Mouse (Mus musculus): ENCODE measurements around the gene Siae.

The Siae gene

DNA sequence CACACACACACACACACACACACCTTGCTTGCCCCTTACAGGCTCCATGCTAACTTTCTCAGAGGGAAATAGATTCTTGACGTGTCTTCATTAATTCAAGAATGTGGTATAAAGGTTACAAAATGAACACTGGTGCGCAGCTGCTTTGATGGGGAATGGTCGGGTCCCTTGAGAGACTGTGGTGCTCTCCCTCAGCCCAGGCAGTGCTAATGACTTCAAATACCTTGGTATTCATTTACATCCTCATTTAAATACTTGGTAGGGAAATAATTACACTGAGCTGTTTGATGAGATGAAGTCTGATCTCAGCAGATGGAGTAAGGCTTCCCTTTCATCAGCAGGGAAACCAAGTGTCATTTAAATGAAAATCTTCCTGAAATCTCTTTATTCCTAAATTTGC, 69.6 kb downstream of the Siae start:
- DNase-seq (ENCODE audit: low read depth, low spot score): no peak

DNA sequence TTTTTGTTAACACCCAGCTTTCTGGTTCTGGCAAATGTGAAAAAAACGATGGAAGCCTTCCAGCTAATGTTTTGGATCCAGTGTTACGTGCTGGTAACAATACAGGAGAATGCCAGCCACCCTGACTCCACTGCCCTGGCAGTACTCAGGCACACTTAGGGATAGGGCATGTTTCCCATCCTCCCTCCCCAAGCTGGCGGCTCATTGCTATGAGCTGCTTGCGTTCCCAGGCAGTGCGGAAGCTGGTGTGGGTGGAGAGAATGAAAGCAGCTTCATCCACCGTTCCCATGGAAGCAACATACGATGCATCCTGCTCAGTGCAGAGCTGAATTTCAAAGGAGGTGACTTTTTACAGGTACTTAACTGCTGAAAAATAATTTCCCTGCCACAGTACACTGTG, 70.1 kb downstream of the Siae start:
- no peak for DNase-seq (ENCODE audit: low read depth, low spot score)

DNA sequence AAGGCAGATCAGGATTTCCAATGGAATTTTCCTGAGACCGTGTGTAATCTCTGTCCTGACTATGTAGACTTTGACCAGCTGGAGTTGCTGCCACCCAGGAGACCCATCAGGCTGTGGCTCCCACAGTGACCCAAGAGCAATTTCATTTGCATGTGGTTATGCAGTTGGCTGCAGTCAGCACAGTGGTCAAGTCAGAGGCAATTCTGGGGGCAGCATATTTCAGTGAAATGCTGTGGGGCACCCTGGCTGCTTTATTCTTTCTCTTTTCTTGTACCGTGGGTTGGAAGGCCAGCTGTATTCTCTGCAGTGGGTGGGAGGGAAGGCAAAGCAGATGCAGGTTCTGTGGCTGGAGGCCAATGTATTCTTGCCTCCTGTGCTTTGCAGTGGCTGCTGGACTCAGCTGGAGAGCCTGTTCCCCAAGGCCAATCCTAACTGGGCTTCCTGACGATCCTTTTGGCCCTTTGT, 70.6 kb downstream of the Siae start:
- no peak for DNase-seq (ENCODE audit: low read depth, low spot score)

DNA sequence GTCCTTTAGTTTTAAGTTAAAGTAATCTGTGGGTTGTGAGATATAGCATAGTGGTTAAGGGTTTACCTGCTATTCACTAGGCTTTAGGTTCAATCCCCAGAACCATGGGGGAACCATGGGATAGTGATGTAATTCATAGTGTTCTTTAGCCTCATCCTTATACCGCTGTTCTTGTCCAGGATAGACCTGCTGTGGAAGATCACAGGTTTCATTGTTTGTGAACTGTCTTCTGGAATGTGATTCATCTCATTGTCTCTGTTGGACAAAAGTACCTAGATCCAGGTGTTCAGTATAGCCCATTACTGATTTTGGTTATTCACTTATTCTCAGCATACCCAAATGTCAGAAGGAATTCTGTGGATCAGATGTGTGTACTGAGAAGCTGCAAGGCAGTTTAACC, 71.8 kb downstream of the Siae start:
- no peak for DNase-seq (ENCODE audit: low read depth, low spot score)

DNA sequence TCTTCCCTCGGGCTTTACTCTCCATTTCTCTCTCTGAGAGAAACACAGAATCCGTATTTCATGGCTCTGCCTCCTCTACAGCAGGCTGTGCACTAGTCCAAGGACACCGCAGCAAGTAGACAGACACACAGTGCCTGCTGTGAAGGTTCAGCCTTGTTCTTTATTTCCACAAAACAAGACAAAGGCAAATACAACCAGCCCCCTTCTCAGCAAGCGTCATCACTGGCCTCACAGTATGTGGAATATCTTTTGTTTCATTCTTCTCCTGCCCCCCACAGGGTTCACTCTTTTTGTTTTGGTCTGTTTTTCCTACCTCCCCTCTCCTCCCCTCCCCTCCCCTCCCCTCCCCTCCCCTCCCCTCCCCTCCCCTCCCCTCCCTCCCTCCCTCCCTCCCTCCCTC, 73.1 kb downstream of the Siae start:
- DNase-seq (ENCODE audit: low read depth, low spot score): no peak

DNA sequence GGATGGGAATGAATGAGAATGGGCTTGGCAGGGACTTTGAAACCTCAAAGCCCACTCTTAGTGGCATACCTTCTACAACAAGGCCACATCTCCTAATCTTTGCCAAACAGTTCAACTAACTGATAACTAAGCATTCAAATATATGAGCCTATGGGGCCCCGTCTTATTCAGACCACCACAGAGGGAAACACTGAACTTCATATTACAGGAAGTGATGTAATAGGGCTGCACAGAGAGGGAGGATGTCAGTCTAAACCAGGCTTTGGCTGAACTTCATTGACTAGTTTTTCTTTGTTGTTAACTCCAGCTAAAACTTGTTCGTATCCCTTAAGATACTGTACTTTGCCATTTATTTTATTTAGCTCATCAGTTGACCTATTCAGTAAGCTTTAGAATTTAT, 74.4 kb downstream of the Siae start:
- DNase-seq (ENCODE audit: low read depth, low spot score): no peak

DNA sequence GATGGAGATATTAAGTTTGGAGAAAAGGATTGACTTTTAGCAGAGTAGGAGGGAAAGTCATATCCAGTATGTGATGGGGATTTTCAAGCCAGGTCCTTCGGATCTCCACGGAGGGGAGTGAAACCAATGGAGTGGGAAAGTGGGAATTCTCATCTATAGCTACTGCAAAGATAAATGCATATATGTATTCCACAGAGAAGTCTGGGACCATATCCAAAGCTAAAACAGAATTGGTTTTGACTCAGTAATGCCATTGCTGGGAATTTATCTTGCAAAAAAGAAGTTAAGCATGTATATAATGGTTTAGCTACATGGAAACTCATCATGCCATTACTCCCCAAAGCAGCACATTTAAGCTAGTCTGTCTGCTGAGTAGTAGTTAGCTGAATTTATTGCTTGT, 76.8 kb downstream of the Siae start:
- no peak for DNase-seq (ENCODE audit: low read depth, low spot score)

DNA sequence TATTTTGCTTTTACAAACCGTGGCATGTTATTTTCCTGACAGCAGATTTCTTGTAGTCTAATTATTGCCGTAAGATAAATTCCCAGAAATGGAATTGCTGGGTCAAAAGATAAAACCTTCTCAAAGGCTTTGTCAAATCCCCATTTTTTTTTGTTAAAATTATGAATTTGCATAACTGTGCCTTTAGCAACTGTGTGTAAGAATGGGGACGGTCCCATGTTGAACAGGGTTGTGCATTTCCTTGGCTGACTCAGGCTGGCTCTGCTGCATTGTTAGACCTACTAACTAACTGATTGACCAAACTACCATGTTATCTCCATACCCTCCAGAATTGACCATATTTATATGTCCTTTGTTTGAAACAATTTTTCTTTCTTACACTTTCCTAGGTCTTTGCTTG, 78.8 kb downstream of the Siae start:
- no peak for DNase-seq (ENCODE audit: low read depth, low spot score)

DNA sequence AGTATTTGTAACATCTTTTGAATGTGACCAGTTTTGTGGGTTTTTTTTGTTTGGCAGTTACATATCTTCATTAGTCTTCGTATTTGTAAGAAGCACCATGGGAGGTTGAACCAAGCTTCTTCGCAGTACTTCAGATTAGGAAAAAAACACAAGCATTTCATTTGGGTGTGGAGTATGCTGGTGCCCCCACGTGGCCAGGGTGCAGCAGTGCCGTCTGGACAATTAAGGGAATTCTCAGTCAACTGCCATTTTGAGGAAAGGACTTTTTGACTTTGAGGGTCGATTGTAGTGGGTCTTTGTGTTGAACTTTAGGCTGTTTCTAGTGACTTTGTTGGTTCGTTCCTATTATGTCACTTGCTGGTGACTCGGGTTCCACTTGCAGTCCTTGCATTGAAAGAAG, 80.8 kb downstream of the Siae start:
- DNase-seq (ENCODE audit: low read depth, low spot score): peak; percentile 36

DNA sequence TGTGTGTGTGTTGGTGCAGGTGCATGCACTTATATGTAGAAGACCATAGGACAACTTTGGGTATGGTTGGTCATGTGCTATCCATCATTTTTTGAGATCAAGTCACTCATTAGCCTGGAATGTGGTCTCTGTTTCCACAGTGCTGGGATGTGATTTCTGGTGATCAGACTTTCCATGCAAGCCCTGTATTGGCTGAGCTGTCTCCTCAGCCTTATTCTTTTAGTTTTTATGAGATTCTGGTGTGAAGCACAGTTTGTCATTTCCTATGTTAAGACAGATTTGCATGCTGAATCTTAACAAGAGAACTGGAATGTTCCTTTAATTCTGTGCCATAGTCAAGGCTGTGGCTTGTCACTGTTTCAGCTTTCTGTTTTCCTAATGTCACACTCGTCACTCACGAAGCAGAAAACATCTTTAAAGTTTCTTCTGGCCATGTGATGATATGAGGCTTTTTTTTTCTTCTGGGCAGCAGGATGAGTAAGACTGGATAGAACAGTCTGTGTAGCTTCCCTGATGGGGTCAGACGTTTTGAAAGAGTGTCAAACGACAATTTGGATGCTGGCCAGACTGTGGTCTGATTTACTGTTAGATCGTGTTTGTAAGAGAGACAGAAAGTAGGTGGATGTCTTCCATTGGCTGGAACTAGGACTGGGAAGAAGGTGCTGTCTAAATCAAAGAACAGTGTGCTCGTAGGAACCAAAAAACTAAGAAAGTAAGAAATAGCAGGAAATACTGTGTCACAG, 81.5 kb downstream of the Siae start:
- DNase-seq (ENCODE audit: low read depth, low spot score): no peak

DNA sequence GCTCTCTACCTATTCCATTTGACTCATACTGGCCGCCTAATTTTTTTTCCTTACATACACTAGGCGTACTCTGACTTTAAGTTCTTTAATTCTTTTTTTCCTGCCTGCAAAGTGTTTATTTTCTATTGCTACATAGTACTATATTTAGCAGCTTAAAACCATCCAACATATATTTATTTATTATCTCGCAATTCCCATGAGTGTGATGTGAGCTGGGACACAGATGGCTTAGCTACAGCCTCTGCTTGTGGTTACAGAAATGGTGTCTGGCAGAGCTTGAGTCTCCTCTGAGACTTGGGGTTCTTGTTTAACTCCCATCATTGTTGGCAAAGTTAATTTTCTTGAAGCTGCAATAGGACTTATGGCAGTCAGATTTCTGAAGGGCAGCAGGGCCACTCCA, 83.2 kb downstream of the Siae start:
- DNase-seq (ENCODE audit: low read depth, low spot score): no peak

DNA sequence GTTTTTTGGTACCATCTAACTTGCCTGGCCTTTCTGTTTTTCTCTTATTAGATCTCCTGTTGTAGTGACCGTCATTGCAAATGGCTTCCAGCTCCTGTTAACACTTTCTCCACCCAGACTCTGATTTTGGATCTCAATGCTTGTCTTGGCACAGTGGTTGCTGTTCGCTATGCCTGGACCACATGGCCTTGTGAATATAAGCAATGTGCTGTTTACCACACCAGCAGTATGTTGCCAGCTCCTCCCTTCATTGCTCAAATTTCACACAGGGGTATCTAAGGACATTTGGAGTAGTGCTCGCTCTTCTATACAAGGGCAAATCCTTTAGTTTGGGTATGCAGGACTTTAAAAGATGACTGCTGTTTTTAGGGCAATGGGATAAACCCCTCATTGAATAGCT, 90.7 kb downstream of the Siae start:
- no peak for DNase-seq (ENCODE audit: low read depth, low spot score)

DNA sequence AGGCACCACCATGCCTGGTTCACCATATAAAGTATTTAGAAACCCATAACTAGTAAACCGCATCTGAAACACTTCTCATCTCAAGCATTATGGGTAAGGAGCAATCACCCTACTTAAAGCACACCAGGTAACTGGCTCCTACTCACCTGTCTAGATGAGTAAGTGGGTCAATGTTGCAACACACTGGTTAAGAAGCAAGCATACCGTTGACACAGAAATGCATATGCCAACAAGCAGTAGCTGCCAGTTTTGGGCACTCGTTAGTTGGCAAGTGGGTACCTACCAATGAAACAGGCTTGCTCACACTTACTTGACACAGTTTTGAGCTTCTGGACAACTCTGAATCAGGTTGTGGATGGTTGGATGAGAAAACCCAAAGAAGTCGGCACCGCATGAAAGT, 95.1 kb downstream of the Siae start:
- no peak for DNase-seq (ENCODE audit: low read depth, low spot score)

DNA sequence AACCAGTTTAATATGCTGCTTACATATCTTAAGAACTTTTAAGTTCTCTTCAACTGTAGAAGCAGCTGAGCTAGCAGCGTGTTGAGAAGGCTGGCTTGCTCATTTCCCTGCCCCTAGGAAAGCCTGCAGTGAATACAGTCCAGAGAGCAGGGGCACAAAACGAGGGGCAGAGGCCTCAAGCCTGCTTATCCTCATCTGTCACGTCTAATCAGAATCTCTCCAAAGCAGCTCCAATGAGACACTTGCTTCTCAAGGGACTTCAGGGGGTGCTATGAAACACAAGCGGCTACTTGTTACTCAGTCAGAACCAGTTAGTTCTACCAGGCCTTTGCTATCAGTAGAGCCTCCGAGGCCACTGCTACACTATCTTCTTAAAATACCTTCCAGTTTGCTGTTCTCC, 98.3 kb downstream of the Siae start:
- DNase-seq (ENCODE audit: low read depth, low spot score): no peak

DNA sequence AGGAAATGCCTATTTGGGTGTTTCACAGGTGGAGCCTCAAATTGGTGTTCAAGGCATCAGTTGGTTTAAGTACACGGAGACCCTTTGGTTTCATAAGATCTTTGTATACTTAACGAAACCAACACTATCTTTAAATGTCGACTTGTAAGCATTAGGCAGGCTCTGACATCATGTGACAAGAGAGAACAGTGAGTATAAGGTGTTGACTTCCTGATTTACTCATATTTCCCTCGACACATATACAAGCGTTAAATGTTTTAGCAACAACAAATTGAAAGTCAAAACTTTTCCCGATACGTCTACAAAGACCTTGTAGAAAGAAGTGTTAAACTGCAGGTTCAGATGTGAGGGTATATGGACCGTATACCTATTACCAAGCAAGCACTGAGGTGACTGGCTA, 100.5 kb downstream of the Siae start:
- DNase-seq (ENCODE audit: low read depth, low spot score): peak; percentile 63

DNA sequence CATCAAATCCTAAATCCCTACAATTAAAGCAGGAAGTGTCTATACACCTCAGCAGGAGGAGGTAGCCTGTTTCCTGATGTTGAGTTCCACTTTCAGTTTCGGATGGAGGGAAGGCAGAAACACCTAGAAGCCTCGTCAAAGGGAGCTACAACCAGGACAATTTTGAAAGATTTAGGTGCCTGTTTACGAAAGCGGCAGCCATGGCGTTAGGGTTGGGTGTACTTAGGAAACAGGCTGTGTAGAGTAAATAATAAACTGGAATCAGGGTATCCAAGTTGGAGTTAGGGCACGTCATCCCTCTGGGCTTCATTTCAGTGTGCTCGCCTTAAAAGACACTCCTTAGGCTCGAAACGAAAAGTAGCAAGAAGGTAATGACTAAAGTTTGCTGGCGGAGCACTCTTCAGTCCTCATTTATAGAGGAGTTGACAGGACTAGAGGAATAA, 101.0 kb downstream of the Siae start:
- peak; percentile 81 for DNase-seq (ENCODE audit: low read depth, low spot score)

DNA sequence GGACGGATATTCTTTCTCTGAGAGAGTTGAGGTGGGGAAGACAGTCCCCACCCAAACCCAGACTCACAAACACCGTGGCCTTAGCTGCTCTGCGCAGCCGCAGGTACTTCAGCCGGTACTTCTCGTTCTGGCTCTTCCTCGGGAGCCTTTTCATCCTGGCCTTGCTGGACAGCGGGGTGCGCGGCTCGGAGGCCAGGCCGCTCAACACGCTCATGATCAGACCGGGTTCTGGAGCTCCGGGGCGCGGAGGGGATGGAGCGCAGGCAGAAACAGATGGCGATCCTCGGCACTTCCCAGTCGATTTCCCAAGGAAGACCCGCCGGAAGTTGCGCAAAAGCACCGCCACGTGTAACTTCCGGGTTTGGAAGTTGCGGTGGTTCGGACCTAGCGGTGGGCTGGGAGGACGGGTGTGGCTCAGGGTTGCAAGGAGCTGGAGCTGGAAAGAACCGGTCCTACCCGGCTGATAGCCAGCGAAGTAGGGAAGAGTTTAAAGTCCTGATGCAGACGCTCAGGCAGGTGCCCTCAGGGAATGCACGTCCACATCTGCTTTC, 101.5 kb downstream of the Siae start, which contains the start of gene Tbrg1:
TSS of gene Tbrg1 (minus strand) at position 382 of the 551 bp plus-strand sequence.
- DNase-seq (ENCODE audit: low read depth, low spot score): peak; percentile 72

DNA sequence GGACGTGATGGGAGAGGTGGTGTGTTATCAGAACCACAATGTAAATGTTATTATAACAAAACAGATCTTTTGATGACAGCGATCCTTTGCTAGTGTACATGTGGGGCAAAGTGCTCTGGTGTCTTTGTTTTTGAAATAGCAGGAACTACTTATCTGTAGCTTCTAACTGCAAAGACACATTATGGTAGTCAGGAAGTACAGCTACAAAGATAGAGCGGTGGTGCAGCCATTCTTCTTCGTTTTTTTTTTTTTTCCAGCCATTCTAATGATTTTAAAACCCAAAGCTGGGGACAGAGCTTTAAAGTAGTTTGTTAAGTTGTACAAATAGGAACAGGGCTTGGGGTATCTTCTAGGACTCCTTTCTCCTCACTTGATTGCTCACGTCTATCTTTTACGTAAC, 103.9 kb downstream of the Siae start:
- no peak for DNase-seq (ENCODE audit: low read depth, low spot score)

DNA sequence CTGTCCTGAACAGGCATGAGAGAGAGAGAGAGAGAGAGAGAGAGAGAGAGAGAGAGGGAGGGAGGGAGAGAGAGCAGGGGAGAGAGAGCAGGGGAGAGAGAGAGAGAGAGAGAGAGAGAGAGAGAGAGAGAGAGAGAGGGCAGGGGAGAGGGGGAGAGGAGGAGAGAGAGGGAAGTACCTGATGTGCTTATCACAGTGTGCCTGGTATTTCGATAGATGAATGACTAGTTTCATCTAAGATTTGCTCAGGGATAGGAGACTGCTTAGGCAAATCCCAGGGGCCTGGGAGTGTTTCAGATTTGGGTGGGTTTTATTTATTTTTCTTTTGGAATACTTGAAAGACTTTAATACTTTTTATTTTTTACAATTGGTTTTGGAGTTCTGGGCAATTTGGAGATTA, 107.7 kb downstream of the Siae start:
- DNase-seq (ENCODE audit: low read depth, low spot score): no peak

DNA sequence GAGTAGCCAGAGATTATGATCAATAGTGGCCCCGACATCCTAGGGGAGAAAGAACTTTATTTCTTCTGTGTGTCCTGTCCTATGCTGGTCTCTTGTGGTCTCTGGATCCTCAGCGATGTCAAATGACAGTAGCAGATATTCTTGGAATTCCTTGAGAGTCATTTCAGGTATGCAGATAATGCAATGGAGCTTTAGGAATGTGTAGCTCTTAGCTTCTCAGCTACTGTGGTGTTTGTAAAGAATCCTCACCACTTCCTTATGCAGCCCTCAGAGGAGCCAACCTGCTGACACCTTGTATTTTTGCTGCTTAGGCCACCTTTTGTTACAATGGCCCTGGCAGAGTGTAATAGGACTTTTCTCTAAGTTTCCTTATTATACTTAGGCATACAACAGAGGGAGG, 109.1 kb downstream of the Siae start:
- DNase-seq (ENCODE audit: low read depth, low spot score): no peak

DNA sequence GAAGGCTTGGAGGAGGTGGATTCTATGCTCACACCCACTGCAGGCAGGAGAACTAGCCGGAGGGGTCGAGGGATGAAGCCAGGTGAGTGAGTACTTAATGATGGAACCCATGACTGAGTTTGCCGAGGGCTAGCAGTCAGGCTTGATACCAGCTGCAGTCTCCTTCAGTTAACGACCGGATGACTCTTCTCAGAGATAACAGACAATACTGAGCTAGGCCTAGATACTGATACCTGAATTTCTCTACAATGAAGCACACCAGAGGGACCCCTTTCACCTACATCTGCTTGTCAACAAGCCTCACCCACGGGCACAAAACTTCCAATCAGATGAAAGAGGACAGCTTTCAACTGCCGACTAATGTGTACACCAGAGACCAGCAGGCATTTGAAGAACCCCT, 110.5 kb downstream of the Siae start:
- DNase-seq (ENCODE audit: low read depth, low spot score): no peak

DNA sequence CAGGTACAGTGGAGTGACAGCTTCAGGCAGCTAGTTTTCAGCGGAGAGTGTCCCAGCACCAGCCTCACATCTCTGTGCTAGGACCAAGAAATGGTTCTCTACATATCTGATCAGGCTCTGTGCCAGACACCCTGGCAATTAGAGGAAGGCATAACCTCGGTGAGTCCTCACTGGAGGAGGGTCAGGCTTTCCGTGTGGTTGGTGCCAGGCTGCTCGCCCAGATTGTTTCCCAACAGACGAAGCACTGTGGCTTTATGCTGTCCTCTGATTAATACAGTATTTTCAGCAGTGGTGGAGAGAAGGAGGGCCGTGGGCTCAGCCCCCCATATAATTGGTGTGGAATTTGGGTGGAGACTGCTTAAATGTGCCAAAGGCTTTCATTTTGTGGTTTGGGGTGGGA, 113.6 kb downstream of the Siae start, which contains the start of gene Panx3:
TSS of gene Panx3 (minus strand) at position 121 of the 400 bp plus-strand sequence.
- DNase-seq (ENCODE audit: low read depth, low spot score): no peak

DNA sequence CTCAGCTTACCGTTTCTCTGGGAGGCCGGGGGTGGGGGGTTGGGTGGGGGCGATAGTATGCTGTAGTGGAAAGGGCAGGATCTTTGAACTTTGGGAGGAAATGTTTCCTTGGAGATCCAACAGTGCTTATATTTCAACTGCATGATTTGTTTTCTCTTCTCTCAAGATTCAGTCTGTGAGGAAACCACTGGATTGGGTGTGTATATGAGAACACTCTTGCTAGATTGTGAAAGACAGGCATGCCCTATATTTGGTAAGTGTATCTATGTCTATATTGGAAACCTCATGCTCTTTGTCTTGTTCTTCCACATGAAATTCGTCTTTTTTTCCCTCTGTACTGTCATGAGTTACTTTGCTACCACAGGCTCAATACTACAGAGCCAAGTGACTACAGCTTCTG, 114.2 kb downstream of the Siae start:
- DNase-seq (ENCODE audit: low read depth, low spot score): no peak

Measured in CD4-positive helper T cell, adult 2 months (primary cell).